Mouse (Mus musculus) megakaryocyte, embryonic 14.5 days (primary cell): ENCODE results near the gene Dnajc21. TPM values are rescaled to one million over a fixed set of nuclear protein-coding genes. Genes with fewer than 3 reads are reported as not detected.

ENCODE experiments used
- H3K27me3 ChIP-seq: replicated peaks from 2 replicates; pipeline ENCODE3; 2012; ENCODE audit warnings: inconsistent platforms
- H3K36me3 ChIP-seq: replicated peaks from 2 replicates; pipeline ENCODE3; 2012; ENCODE audit warnings: low read length, inconsistent platforms, mixed read lengths
- H3K4me1 ChIP-seq: 2 replicates; pipeline ENCODE4 v1.6.1; 2012; ENCODE audit warnings: inconsistent platforms
- H3K4me3 ChIP-seq: replicated peaks from 2 replicates; pipeline ENCODE3; 2012; ENCODE audit warnings: moderate library complexity, mild to moderate bottlenecking, inconsistent platforms
- H3K9me3 ChIP-seq: 2 replicates; pipeline ENCODE4 v1.6.1; 2012; ENCODE audit warnings: inconsistent platforms
- FLI1 ChIP-seq: IDR thresholded peaks from 2 replicates; pipeline ENCODE4 v1.6.1; 2012; ENCODE audit warnings: low read length, inconsistent platforms, mixed read lengths
- GATA1 ChIP-seq: IDR thresholded peaks from 3 replicates; pipeline ENCODE4 v1.6.1; 2012; ENCODE audit warnings: mixed read lengths, low read length, inconsistent platforms, borderline replicate concordance
- polyA plus RNA-seq: library from polyadenylated mRNA; stranded (reverse); fragments of >175 nt; gene quantifications from 2 replicates; pipeline ENCODE4 v1.2.3, GENCODE M21; 2012; ENCODE audit warnings: low replicate concordance; ENCODE audit not compliant: insufficient read depth

The Dnajc21 gene
- polyA plus RNA-seq, 1 experiment, result 12.6 TPM

DNA sequence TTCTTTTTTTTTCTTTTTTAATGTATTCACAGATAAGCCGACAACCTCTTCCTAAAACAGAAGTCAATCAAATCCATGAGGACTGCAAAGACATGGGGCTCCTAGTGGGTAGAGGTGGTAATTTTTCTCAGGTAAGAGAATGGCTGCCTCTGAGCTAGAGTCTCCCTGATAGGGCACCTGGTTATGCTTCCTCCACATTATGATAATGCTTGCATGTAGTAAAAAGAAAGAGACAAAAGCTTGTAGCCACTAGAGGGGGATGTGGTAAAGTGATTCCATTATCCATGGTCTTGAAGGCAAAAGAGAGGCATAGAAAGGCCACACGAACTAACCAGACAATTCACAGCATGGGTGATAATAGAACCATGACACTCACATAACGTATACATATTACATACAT lies 69.9 kb downstream of the Dnajc21 start:
- Histone ChIP-seq H3K9me3 (peaks cover 4% of the 10 kb centered on the region), H3K27me3 (no peaks in the 10 kb centered on the region), H3K4me3 (no peak overlapping the region), H3K4me1 (no peaks in the 10 kb centered on the region), H3K36me3 (no peaks in the 10 kb centered on the region)
- TF ChIP-seq FLI1 (no peak), GATA1 (no peak)

DNA sequence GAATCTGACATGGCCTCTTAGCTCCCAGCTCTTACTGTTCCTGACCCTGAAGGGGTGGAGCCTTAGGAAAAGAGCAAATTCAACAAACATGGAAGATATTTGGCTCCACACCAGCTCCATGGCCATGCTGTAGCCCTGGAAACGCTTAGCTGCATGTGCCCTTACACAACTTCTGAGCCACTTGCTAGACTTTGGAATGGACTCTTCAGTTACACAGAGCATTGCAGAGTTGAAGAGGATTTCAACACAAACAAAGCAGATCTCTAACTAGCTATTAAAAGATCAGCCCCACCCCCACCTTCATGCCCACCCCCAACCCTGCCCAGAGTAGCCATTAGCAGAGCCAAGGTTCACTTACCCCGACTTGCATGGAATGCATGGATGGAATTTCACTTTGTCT lies 70.5 kb downstream of the Dnajc21 start:
- no peaks in the 10 kb centered on the region for H3K36me3 ChIP-seq
- H3K4me1 ChIP-seq, result no peaks in the 10 kb centered on the region
- no peaks in the 10 kb centered on the region for H3K27me3 ChIP-seq
- H3K9me3 ChIP-seq, result peaks cover 4% of the 10 kb centered on the region
- H3K4me3 ChIP-seq, result no peak overlapping the region
- TF ChIP-seq FLI1 (no peak), GATA1 (no peak)

Other genes with a start within 250 kb of the Dnajc21 start
- gene Gm21973, start 145.1 kb downstream of the Dnajc21 start, polyA plus RNA-seq, result not detected in 2 replicates
- not detected in 2 replicates for gene Agxt2, start 112.0 kb downstream of the Dnajc21 start, polyA plus RNA-seq
- 2.7 and 48.2 TPM in 2 replicates for gene Brix1, start 15.4 kb upstream of the Dnajc21 start, polyA plus RNA-seq
- gene Rad1, start 15.5 kb upstream of the Dnajc21 start, polyA plus RNA-seq, result 1.5 and 5.7 TPM in 2 replicates
- gene Ttc23l, start 88.2 kb upstream of the Dnajc21 start, polyA plus RNA-seq, result not detected in 2 replicates
- 2.1 TPM in 1 of 2 replicates, not detected in the other for gene Rai14, start 244.1 kb upstream of the Dnajc21 start, polyA plus RNA-seq